Comparison of ENCODE assay signal across 8 mouse cellular contexts in genomic region chr11:97149995-97150410, GRCm38 (mm10). TPM values are rescaled to one million over a fixed set of nuclear protein-coding genes. Genes with fewer than 3 reads are reported as not detected.
DNase-seq lines count a peak whose midpoint lies in the region; ATAC-seq and TF ChIP-seq lines count a peak whose summit lies in the region.

No protein-coding gene starts in this region.

- H3K27me3 ChIP-seq in intestine, embryonic 14.5 days (replicated peaks; ENCODE audit: control insufficient read depth, insufficient read depth, low read length), result no peaks in the 10 kb centered on the region
- H3K27me3 ChIP-seq in liver, adult 2 months (ENCODE audit: control insufficient read depth, insufficient read depth, low read length), result peaks cover 8% of the 10 kb centered on the region
- H3K27me3 ChIP-seq in midbrain, embryonic 16.5 days (ENCODE audit: control insufficient read depth, insufficient read depth, low read depth, low read length), result no peaks in the 10 kb centered on the region

- intact Hi-C loops in left cerebral cortex, adult 2 months (cut with DNase I), result loop anchor here (5.0 kb wide), 1 partner anchor 168 kb away; the partner anchor contains the start of gene Sp2
- intact Hi-C loops in gastrocnemius, postnatal 36 days (cut with DNase I), result loop anchor here (5.0 kb wide), 1 partner anchor 948 kb away; no protein-coding TSS in a partner anchor

- H3K36me3 ChIP-seq in intestine, embryonic 14.5 days (ENCODE audit: control insufficient read depth, insufficient read depth, low read length), result peaks cover 8% of the 10 kb centered on the region
- H3K36me3 ChIP-seq in liver, adult 2 months (ENCODE audit: control insufficient read depth, insufficient read depth, low read length), result no peaks in the 10 kb centered on the region
- peaks cover 2% of the 10 kb centered on the region; the same call in 1 of the 2 replicates for H3K36me3 ChIP-seq in midbrain, embryonic 16.5 days (ENCODE audit: control insufficient read depth, insufficient read depth, low read length)

- 3% methylated on average over 14 of the region's 14 CpGs for WGBS in intestine, embryonic 14.5 days
- WGBS in liver, adult 2 months, result 11% methylated on average over 14 of the region's 14 CpGs
- WGBS in midbrain, embryonic 16.5 days, result 4% methylated on average over 14 of the region's 14 CpGs

- H3K4me2 ChIP-seq in intestine, embryonic 14.5 days (ENCODE audit: low read length), result peak overlapping the region; percentile 87
- H3K4me2 ChIP-seq in midbrain, embryonic 16.5 days (ENCODE audit: low read length), result peak overlapping the region; percentile 70

- ATAC-seq in intestine, embryonic 14.5 days (replicated peaks; ENCODE audit: low FRiP score, low TSS enrichment, low read depth), result peak; percentile 0; the same call in 1 of the 2 replicates
- ATAC-seq in midbrain, embryonic 16.5 days, result peak; percentile 22
- no peak for ATAC-seq in inflammation-experienced regulatory T-cells, adult 6 months

- H3K27ac ChIP-seq in left cerebral cortex, adult 2 months, result peak overlapping the region; percentile 92
- peak overlapping the region; percentile 78 for H3K27ac ChIP-seq in intestine, embryonic 14.5 days (ENCODE audit: low read depth)
- peak overlapping the region; percentile 79 for H3K27ac ChIP-seq in liver, adult 2 months (replicated peaks; ENCODE audit: insufficient read depth, low read depth, low read length)
- H3K27ac ChIP-seq in midbrain, embryonic 16.5 days (ENCODE audit: low read length), result peak overlapping the region; percentile 94

- H3K79me2 ChIP-seq in liver, adult 2 months (ENCODE audit: control insufficient read depth, insufficient read depth, low read length), result no peaks in the 10 kb centered on the region; the same call in 1 of the 2 replicates

- H3K9ac ChIP-seq in intestine, embryonic 14.5 days (ENCODE audit: low read length), result peak overlapping the region; percentile 44
- H3K9ac ChIP-seq in liver, adult 2 months (ENCODE audit: low read depth, low read length), result peak overlapping the region; percentile 78
- peak overlapping the region; percentile 92 for H3K9ac ChIP-seq in midbrain, embryonic 16.5 days (ENCODE audit: low read depth, low read length)

- peaks cover 26% of the 10 kb centered on the region for H3K4me1 ChIP-seq in intestine, embryonic 14.5 days (replicated peaks; ENCODE audit: control insufficient read depth, insufficient read depth, low read length)
- H3K4me1 ChIP-seq in liver, adult 2 months (ENCODE audit: control insufficient read depth, insufficient read depth, low read length), result peaks cover 2% of the 10 kb centered on the region; the same call in 1 of the 2 replicates
- peaks cover 22% of the 10 kb centered on the region for H3K4me1 ChIP-seq in midbrain, embryonic 16.5 days (ENCODE audit: control insufficient read depth, insufficient read depth, low read length)

- TF ChIP-seq POLR2A in liver, adult 2 months (IDR thresholded peaks at IDR 0.05; ENCODE audit: extremely low read depth, insufficient read depth, low read length), result no peak

- no peaks in the 10 kb centered on the region for H3K9me3 ChIP-seq in intestine, embryonic 14.5 days (ENCODE audit: control insufficient read depth, low read length)
- no peaks in the 10 kb centered on the region for H3K9me3 ChIP-seq in midbrain, embryonic 16.5 days (replicated peaks; ENCODE audit: control insufficient read depth, low read length, poor library complexity, severe bottlenecking)

- H3K4me3 ChIP-seq in left cerebral cortex, adult 2 months, result peak overlapping the region; percentile 84
- peak overlapping the region; percentile 49 for H3K4me3 ChIP-seq in intestine, embryonic 14.5 days (ENCODE audit: low read depth, low read length)
- H3K4me3 ChIP-seq in liver, adult 2 months (ENCODE audit: insufficient read depth, low read depth, low read length), result peak overlapping the region; percentile 88
- H3K4me3 ChIP-seq in midbrain, embryonic 16.5 days (ENCODE audit: low read depth, low read length), result peak overlapping the region; percentile 74

- peak; percentile 53 to 54 for DNase-seq in left cerebral cortex, adult 2 months (ENCODE audit: extremely low spot score in 1 of 2, low spot score in 2 of 2)
- DNase-seq in left cerebral cortex, adult 11 months (ENCODE audit: low spot score), result no peak
- peak; percentile 67 to 68 for DNase-seq in cerebellum, postnatal 36 days
- peak; percentile 71 to 78 for DNase-seq in gastrocnemius, postnatal 36 days
- peak; percentile 79 for DNase-seq in intestine, embryonic 14.5 days (ENCODE audit: low spot score)
- peak; percentile 33 for DNase-seq in liver, adult 2 months (ENCODE audit: extremely low read depth, low read depth, low spot score)

- TF ChIP-seq CTCF in left cerebral cortex, adult 2 months (IDR thresholded peaks at IDR 0.05), result no peak
- TF ChIP-seq CTCF in liver, adult 2 months (IDR thresholded peaks at IDR 0.05; ENCODE audit: low read depth, low read length), result no peak

RNA-seq across cellular contexts. Expression of gene Tbkbp1, which starts 1.3 kb away (rescaled TPM):
- total RNA-seq in left cerebral cortex, adult 2 months (2021), result 10 to 100 TPM; 52.7 to 56.8 TPM
- 1 to 10 TPM; 5.9 to 6.6 TPM for total RNA-seq in gastrocnemius, postnatal 36 days (2021)
- 3.2 and 3.9 TPM in 2 replicates for polyA plus RNA-seq in intestine, embryonic 14.5 days (2014; fragmentation: Nextera tagmentation; extraction: Ambion mirVana)
- total RNA-seq in liver, adult 2 months (2014; rRNA removed), result 1.0 and 1.9 TPM in 2 replicates
- 6.1 and 6.4 TPM in 2 replicates for polyA plus RNA-seq in liver, adult 2 months (2012; rRNA removed)
- polyA plus RNA-seq in midbrain, embryonic 16.5 days (2015; fragmentation: Nextera tagmentation; extraction: Ambion mirVana), result 7.7 and 8.2 TPM in 2 replicates
- polyA plus RNA-seq in inflammation-experienced regulatory T-cells, adult 6 months (2017; shearing (Covaris generic)), result under 1 TPM in 2 of 3 experiments, not detected in 1; 0.21 to 0.44 TPM

RNA-seq across cellular contexts. Expression of gene Tbx21, which starts 34.9 kb away (rescaled TPM):
- total RNA-seq in left cerebral cortex, adult 2 months (2021), result under 1 TPM; 0.32 to 0.40 TPM
- total RNA-seq in gastrocnemius, postnatal 36 days (2021), result under 1 TPM; 0.44 to 0.69 TPM
- 0.07 TPM in 1 of 2 replicates, not detected in the other for polyA plus RNA-seq in intestine, embryonic 14.5 days (2014; fragmentation: Nextera tagmentation; extraction: Ambion mirVana)
- total RNA-seq in liver, adult 2 months (2014; rRNA removed), result 0.09 and 0.13 TPM in 2 replicates
- polyA plus RNA-seq in liver, adult 2 months (2012; rRNA removed), result 0.22 and 0.38 TPM in 2 replicates
- 0.16 TPM in 2 replicates for polyA plus RNA-seq in midbrain, embryonic 16.5 days (2015; fragmentation: Nextera tagmentation; extraction: Ambion mirVana)
- 10 to 100 TPM in 1 of 3 experiments, 1 to 10 TPM in 2; 3.4 to 20.9 (median 3.6) TPM for polyA plus RNA-seq in inflammation-experienced regulatory T-cells, adult 6 months (2017; shearing (Covaris generic))

RNA-seq across cellular contexts. Expression of gene Kpnb1, which starts 37.7 kb away (rescaled TPM):
- 100 to 1,000 TPM; 108 to 120 TPM for total RNA-seq in left cerebral cortex, adult 2 months (2021)
- total RNA-seq in gastrocnemius, postnatal 36 days (2021), result 10 to 100 TPM; 46.2 to 52.3 TPM
- 79.9 and 86.0 TPM in 2 replicates for polyA plus RNA-seq in intestine, embryonic 14.5 days (2014; fragmentation: Nextera tagmentation; extraction: Ambion mirVana)
- 40.7 and 44.6 TPM in 2 replicates for total RNA-seq in liver, adult 2 months (2014; rRNA removed)
- polyA plus RNA-seq in liver, adult 2 months (2012; rRNA removed), result 14.9 and 16.2 TPM in 2 replicates
- 28.5 and 32.9 TPM in 2 replicates for polyA plus RNA-seq in midbrain, embryonic 16.5 days (2015; fragmentation: Nextera tagmentation; extraction: Ambion mirVana)
- 10 to 100 TPM; 24.7 to 41.5 (median 26.2) TPM for polyA plus RNA-seq in inflammation-experienced regulatory T-cells, adult 6 months (2017; shearing (Covaris generic))
